Mouse (Mus musculus) hindbrain, embryonic 12.5 days (tissue): ENCODE data around the gene Map2. TPM values are rescaled to one million over a fixed set of nuclear protein-coding genes. Genes with fewer than 3 reads are reported as not detected.

Experiments
- ATAC-seq: fragments of 200-750 bp; cut with Nextera tagmentation; 2 replicates; pipeline ENCODE4 v1.8.0; 2017; ENCODE audit warnings: moderate TSS enrichment; ENCODE audit not compliant: low FRiP score
- H3K27ac ChIP-seq: fragments of 300-500 bp; sonication (generic); 2 replicates; pipeline ENCODE4 v1.5.1; 2016; ENCODE audit warnings: mild to moderate bottlenecking
- H3K27me3 ChIP-seq: fragments of 300-500 bp; sonication (generic); 2 replicates; pipeline ENCODE4 v1.6.1; 2016; ENCODE audit warnings: mild to moderate bottlenecking
- H3K36me3 ChIP-seq: fragments of 300-500 bp; sonication (generic); 2 replicates; pipeline ENCODE4 v1.6.1; 2016; ENCODE audit warnings: mild to moderate bottlenecking
- H3K4me1 ChIP-seq: fragments of 300-500 bp; sonication (generic); 2 replicates; pipeline ENCODE4 v1.6.1; 2016
- H3K4me2 ChIP-seq: fragments of 300-500 bp; sonication (generic); replicated peaks from 2 replicates; pipeline ENCODE4 v1.6.1; 2016; ENCODE audit warnings: mild to moderate bottlenecking
- H3K4me3 ChIP-seq: fragments of 300-500 bp; sonication (generic); 2 replicates; pipeline ENCODE4 v1.5.1; 2016; ENCODE audit warnings: mild to moderate bottlenecking
- H3K9ac ChIP-seq: fragments of 300-500 bp; sonication (generic); 2 replicates; pipeline ENCODE4 v1.6.1; 2016; ENCODE audit warnings: mild to moderate bottlenecking, moderate library complexity
- H3K9me3 ChIP-seq: fragments of 300-500 bp; sonication (generic); replicated peaks from 2 replicates; pipeline ENCODE4 v1.6.1; 2016; ENCODE audit warnings: mild to moderate bottlenecking
- WGBS: fragments of 180-500 bp; shearing (Covaris S2); methylation state at CpG from one replicate; pipeline ENCODE4 v1.1.7; 2016; 5-methylcytosine and 5-hydroxymethylcytosine counted together
- polyA plus RNA-seq: library from polyadenylated mRNA; unstranded; fragments of >200 nt; fragmentation: Nextera tagmentation; extraction: Ambion mirVana; gene quantifications from 2 replicates; pipeline ENCODE4 v1.2.1, GENCODE M21; 2016

The Map2 gene
- polyA plus RNA-seq, 1 experiment from 2014 or later, result 365 TPM

DNA sequence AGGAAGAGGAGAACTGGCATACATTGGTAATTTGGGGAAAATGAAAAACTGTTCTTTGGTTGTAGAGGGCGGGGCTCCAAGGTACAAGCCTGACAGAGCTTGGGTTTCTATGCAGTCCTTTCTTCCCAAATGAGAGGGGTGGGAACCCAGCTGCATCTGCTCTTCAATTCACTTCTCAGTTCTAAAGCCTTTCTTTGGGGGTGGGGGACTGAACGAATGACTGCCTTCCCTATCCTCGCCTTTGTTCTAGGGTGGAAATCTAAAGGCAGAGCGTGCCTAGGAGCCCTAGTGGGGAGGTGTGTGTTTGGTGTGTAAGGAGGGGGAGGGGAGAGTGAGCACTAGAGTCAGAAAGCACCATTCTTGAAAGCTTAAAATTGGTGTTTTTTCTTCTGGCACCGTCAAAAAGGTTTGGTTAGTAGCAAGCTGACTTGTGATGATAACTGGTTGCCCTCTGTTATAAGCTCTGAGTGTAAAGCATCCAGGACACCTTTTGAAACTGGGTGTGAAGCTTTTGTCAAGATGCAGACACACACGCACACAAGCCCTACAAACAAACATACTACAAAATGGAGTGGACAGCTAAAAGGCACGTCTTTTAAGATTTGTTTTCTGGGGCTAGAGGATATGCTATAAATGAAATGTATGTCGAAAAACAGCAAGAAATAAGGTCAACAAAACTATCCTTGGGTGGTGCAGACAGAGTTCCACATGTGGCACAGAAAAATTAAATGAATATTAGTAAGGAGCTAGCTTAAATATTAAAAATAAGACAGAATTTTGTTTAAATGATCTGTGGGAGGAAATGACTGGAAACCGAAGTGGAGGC, 1.2 kb downstream of the Map2 start:
- peaks cover 16% of the 10 kb centered on the region for H3K4me1 ChIP-seq
- H3K4me3 ChIP-seq, result peak overlapping the region; percentile 81
- no peaks in the 10 kb centered on the region for H3K9me3 ChIP-seq
- 18% methylated on average over 9 of the region's 9 CpGs for WGBS
- peak overlapping the region; percentile 89 for H3K27ac ChIP-seq
- peaks cover 4% of the 10 kb centered on the region; the same call in 1 of the 2 replicates for H3K36me3 ChIP-seq
- H3K9ac ChIP-seq, result peak overlapping the region; percentile 89
- peak overlapping the region; percentile 72 for H3K4me2 ChIP-seq
- ATAC-seq, result peak; percentile 65
- H3K27me3 ChIP-seq, result no peaks in the 10 kb centered on the region

DNA sequence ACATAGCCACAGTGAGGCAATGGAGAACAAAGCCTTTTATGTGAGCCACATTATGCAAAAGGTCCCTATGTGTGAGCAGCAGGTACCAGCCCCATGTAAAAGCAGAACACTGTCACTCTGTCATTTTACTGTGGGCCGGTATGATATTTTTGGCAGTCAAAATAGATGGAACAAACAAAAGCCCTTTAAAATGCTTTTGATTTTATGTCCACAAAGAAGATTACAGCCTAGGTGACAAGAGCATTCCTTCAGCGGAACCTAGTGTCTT, 1.7 kb downstream of the Map2 start:
- Histone ChIP-seq H3K4me1 (peaks cover 20% of the 10 kb centered on the region), H3K4me2 (peak overlapping the region; percentile 72), H3K36me3 (peaks cover 4% of the 10 kb centered on the region; the same call in 1 of the 2 replicates), H3K27ac (peak overlapping the region; percentile 89), H3K4me3 (peak overlapping the region; percentile 81), H3K9ac (peak overlapping the region; percentile 89), H3K9me3 (no peaks in the 10 kb centered on the region), H3K27me3 (no peaks in the 10 kb centered on the region)
- 57% methylated on average over 2 of the region's 2 CpGs for WGBS
- ATAC-seq, result no peak

DNA sequence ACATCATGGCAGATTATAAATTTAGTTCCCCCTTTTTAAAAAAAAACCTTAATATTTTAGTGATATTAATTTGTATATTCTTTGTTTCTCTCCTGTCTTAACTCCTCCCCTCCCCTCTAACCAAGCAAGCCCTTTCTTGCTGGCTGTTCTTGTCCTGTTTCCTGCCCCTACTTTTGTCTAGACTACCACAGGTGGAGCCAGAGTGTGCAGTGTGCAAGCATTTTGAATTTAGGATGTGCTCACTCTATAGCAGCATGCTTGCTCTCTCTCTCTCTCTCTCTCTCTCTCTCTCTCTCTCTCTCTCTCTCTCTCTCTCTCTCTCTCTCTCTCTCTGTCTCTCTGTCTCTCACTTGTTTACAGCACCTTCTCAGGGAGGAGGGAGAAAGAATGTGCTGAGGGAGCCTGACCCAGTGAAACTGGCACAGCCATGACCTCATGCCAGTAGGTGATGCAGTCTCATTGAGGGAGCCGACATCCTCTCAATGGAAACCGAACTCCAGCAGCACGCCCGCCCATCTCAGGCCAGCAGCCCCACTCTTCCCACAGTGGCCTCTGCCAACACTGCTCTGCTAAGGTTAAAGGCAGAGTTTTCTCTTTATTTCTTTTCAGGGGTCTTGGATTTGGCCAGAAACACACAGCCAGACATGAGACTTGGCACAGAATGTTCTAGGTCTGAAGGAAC, 2.6 kb downstream of the Map2 start:
- Histone ChIP-seq H3K27me3 (no peaks in the 10 kb centered on the region), H3K27ac (no peak overlapping the region), H3K9ac (peak overlapping the region; percentile 89; the same call in 1 of the 2 replicates), H3K4me2 (peak overlapping the region; percentile 72), H3K4me3 (peak overlapping the region; percentile 81), H3K9me3 (no peaks in the 10 kb centered on the region), H3K4me1 (peaks cover 20% of the 10 kb centered on the region), H3K36me3 (peaks cover 4% of the 10 kb centered on the region; the same call in 1 of the 2 replicates)
- ATAC-seq, result no peak
- WGBS, result 33% methylated on average over 4 of the region's 4 CpGs

DNA sequence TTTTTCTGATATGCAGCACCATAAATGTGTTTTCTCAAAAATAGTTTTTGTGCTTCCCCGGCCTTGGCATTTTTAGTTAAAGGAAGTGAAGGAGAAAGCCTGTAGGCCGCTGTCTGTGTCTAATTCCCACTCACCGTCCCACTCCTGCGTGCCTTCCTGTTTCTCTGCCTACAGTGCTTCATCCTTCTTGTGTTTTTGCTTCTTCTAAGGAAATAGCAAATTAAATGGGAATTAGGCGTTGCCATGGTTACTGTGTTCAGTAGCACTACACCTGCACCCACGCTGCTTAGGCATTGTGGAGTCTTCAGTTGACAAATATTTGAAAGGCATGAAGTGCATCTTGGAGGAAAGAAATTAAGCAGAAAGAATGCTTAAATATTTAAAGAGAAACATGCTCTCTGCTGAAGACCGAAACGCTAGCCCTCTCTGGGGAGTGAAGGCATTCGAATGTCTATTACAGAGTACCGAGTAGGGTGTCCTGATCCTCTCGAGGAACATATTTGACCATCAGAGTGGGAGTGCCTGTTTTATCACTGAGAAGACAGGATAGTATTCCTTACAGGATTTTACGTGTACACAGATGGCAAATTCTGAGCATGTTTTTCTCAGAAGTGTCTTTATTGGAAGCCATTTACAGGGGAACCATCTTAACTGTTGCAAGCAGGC, 12.1 kb downstream of the Map2 start:
- Histone ChIP-seq H3K9me3 (no peaks in the 10 kb centered on the region), H3K9ac (no peak overlapping the region), H3K4me3 (no peak overlapping the region), H3K4me2 (no peak overlapping the region), H3K27me3 (no peaks in the 10 kb centered on the region), H3K4me1 (peaks cover 14% of the 10 kb centered on the region), H3K36me3 (no peaks in the 10 kb centered on the region), H3K27ac (0 out of 2 replicates have a peak overlapping the region, but pooled peaks have one; percentile 23)
- no peak for ATAC-seq
- WGBS, result 58% methylated on average over 12 of the region's 12 CpGs

DNA sequence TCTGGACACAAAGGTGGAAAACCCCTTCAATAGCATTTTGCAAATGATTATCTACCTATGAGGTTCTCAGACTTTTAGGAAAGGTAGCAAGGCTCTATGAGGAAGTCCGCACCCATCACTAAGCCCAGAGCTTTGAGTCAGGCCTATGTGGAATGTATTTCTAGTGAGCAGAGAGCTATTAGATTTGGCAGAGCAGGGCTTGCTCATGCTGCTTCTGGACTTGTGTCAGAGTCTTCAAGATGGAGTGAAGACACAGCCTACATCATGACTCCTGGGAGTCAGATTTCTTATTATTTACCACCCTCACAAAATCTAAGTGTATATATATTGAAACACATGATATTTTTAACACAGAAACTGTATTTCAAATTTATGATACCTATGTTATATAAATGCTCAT, 17.3 kb downstream of the Map2 start:
- H3K9ac ChIP-seq, result no peak overlapping the region

GRCm38 (mm10) chr1:66192891-66193290, 17.8 kb downstream of the Map2 start:
- peaks cover 10% of the 10 kb centered on the region; the same call in 1 of the 2 replicates for H3K4me1 ChIP-seq
- ATAC-seq, result no peak
- no peak overlapping the region for H3K27ac ChIP-seq
- no peak overlapping the region for H3K4me2 ChIP-seq
- no peaks in the 10 kb centered on the region for H3K27me3 ChIP-seq
- H3K36me3 ChIP-seq, result no peaks in the 10 kb centered on the region
- no peaks in the 10 kb centered on the region for H3K9me3 ChIP-seq
- WGBS, result 86% methylated on average over 2 of the region's 2 CpGs
- H3K9ac ChIP-seq, result no peak overlapping the region
- H3K4me3 ChIP-seq, result no peak overlapping the region

More for the DNA sequence above, 17.3 kb downstream of the Map2 start:
- H3K4me1 ChIP-seq, result peaks cover 11% of the 10 kb centered on the region; the same call in 1 of the 2 replicates
- ATAC-seq, result no peak
- WGBS, result 97% methylated on average over 1 of the region's 1 CpGs
- H3K27ac ChIP-seq, result no peak overlapping the region
- no peaks in the 10 kb centered on the region for H3K9me3 ChIP-seq
- no peak overlapping the region for H3K4me3 ChIP-seq
- no peaks in the 10 kb centered on the region for H3K36me3 ChIP-seq
- no peak overlapping the region for H3K4me2 ChIP-seq
- no peaks in the 10 kb centered on the region for H3K27me3 ChIP-seq

GRCm38 (mm10) chr1:66195040-66195726, 20.1 kb downstream of the Map2 start:
- Histone ChIP-seq H3K9me3 (no peaks in the 10 kb centered on the region), H3K36me3 (no peaks in the 10 kb centered on the region), H3K4me1 (peaks cover 10% of the 10 kb centered on the region; the same call in 1 of the 2 replicates), H3K4me2 (no peak overlapping the region), H3K27ac (peak overlapping the region; percentile 35; the same call in 1 of the 2 replicates), H3K4me3 (no peak overlapping the region), H3K9ac (no peak overlapping the region), H3K27me3 (no peaks in the 10 kb centered on the region)
- ATAC-seq, result peak; percentile 64
- 52% methylated on average over 13 of the region's 13 CpGs for WGBS

DNA sequence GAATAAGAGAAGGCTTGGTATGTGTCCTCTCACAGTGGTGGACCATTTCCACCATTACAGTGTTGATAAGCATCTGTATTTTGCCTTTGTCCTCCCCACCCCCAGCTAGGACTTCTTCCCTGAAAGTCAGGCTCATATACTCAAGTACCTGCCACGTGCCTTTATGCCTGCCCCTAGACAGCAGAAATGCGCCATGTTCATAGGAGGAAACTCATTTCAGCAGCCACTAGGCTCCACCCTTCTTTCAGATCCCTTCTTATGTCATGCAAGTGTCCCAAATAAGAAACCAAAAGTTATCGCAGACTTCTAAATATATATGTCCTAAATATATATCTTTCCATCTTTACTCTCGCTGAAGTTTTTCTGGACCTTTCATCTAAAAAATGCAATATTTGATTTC, 21.2 kb downstream of the Map2 start:
- Histone ChIP-seq H3K4me3 (no peak overlapping the region), H3K4me2 (no peak overlapping the region), H3K9me3 (no peaks in the 10 kb centered on the region), H3K4me1 (peaks cover 8% of the 10 kb centered on the region; the same call in 1 of the 2 replicates), H3K27me3 (no peaks in the 10 kb centered on the region), H3K36me3 (no peaks in the 10 kb centered on the region), H3K9ac (no peak overlapping the region), H3K27ac (no peak overlapping the region)
- WGBS, result 91% methylated on average over 4 of the region's 4 CpGs
- ATAC-seq, result no peak

DNA sequence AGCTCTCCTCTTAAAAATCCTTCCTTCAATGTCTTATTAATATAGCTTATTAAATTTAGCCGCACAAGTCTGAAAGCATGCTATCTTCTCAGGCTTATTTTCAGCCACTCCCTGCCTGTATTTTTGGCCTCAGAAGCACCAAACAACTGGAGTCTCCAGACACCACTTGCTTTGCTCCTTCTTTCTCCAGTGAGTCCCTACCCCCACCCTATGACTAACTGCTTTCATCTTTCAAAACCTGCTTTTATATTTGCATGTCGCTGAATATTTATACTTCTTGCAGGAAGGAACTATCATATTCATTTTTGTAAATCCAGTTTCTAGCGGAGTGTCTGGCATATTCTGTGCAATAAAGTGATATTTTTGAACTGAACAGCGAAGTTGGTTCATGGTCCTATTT, 21.6 kb downstream of the Map2 start:
- peaks cover 8% of the 10 kb centered on the region; the same call in 1 of the 2 replicates for H3K4me1 ChIP-seq
- ATAC-seq, result no peak
- no peak overlapping the region for H3K4me3 ChIP-seq
- H3K9ac ChIP-seq, result no peak overlapping the region
- no peaks in the 10 kb centered on the region for H3K9me3 ChIP-seq
- no peaks in the 10 kb centered on the region for H3K36me3 ChIP-seq
- no peaks in the 10 kb centered on the region for H3K27me3 ChIP-seq
- H3K27ac ChIP-seq, result no peak overlapping the region
- 88% methylated on average over 4 of the region's 4 CpGs for WGBS
- no peak overlapping the region for H3K4me2 ChIP-seq

- 0 out of 2 replicates have a peak, but pooled peaks cover 2% of the 10 kb centered on the region for H3K36me3 ChIP-seq
- 87% methylated on average over 2 of the region's 2 CpGs for WGBS
- H3K27me3 ChIP-seq, result no peaks in the 10 kb centered on the region
- no peaks in the 10 kb centered on the region for H3K9me3 ChIP-seq
- H3K4me1 ChIP-seq, result peaks cover 6% of the 10 kb centered on the region; the same call in 1 of the 2 replicates
- ATAC-seq, result no peak
- H3K9ac ChIP-seq, result no peak overlapping the region
- H3K4me2 ChIP-seq, result no peak overlapping the region
- H3K27ac ChIP-seq, result no peak overlapping the region
- H3K4me3 ChIP-seq, result no peak overlapping the region
These were observed 30.4 kb downstream of the Map2 start for GRCm38 (mm10) chr1:66205517-66205916.

GRCm38 (mm10) chr1:66206904-66207303, 31.8 kb downstream of the Map2 start:
- ATAC-seq, result no peak
- no peak overlapping the region for H3K27ac ChIP-seq

More at GRCm38 (mm10) chr1:66206904-66207303, 31.8 kb downstream of the Map2 start:
- peaks cover 6% of the 10 kb centered on the region; the same call in 1 of the 2 replicates for H3K4me1 ChIP-seq
- no peaks in the 10 kb centered on the region for H3K9me3 ChIP-seq
- 0 out of 2 replicates have a peak, but pooled peaks cover 3% of the 10 kb centered on the region for H3K36me3 ChIP-seq
- WGBS, result 50% methylated on average over 3 of the region's 3 CpGs
- no peak overlapping the region for H3K9ac ChIP-seq
- H3K4me3 ChIP-seq, result no peak overlapping the region
- H3K4me2 ChIP-seq, result no peak overlapping the region
- H3K27me3 ChIP-seq, result no peaks in the 10 kb centered on the region
